Mouse (Mus musculus) kidney, postnatal 0 days (tissue): Measurements from ENCODE around the gene Pam16. TPM values are rescaled to one million over a fixed set of nuclear protein-coding genes. Genes with fewer than 3 reads are reported as not detected.

Experiments used
- ATAC-seq: fragments of 200-750 bp; cut with Nextera tagmentation; replicated peaks from 2 replicates; pipeline ENCODE4 v1.8.0; 2017; ENCODE audit warnings: low read depth, moderate number of reproducible peaks, moderate TSS enrichment, moderate library complexity; ENCODE audit not compliant: low FRiP score
- DNase-seq: peaks from one replicate; pipeline ENCODE4 v3.0.0-alpha.2; 2016; ENCODE audit warnings: low spot score
- H3K27ac ChIP-seq: fragments of 300-500 bp; sonication (generic); 2 replicates; pipeline ENCODE4 v1.5.1; 2014; ENCODE audit warnings: mild to moderate bottlenecking
- H3K27me3 ChIP-seq: fragments of 300-500 bp; sonication (generic); 2 replicates; pipeline ENCODE4 v1.6.1; 2014; ENCODE audit warnings: low read length, mixed read lengths; ENCODE audit not compliant: insufficient read depth
- H3K36me3 ChIP-seq: fragments of 300-500 bp; sonication (generic); 2 replicates; pipeline ENCODE4 v1.6.1; 2014; ENCODE audit warnings: low read length, mixed read lengths; ENCODE audit not compliant: insufficient read depth
- H3K4me1 ChIP-seq: fragments of 300-500 bp; sonication (generic); replicated peaks from 2 replicates; pipeline ENCODE4 v1.6.1; 2014; ENCODE audit warnings: antibody characterized with exemption, low read length, mixed read lengths; ENCODE audit not compliant: insufficient read depth
- H3K4me2 ChIP-seq: fragments of 300-500 bp; sonication (generic); 2 replicates; pipeline ENCODE4 v1.6.1; 2014; ENCODE audit warnings: mild to moderate bottlenecking, low read length, moderate library complexity, mixed read lengths
- H3K4me3 ChIP-seq: fragments of 300-500 bp; sonication (generic); replicated peaks from 2 replicates; pipeline ENCODE4 v1.5.1; 2014; ENCODE audit warnings: low read depth, low read length
- H3K9ac ChIP-seq: fragments of 300-500 bp; sonication (generic); 2 replicates; pipeline ENCODE4 v1.6.1; 2014; ENCODE audit warnings: low read depth, low read length
- H3K9me3 ChIP-seq: fragments of 300-500 bp; sonication (generic); replicated peaks from 2 replicates; pipeline ENCODE4 v1.6.1; 2016; ENCODE audit warnings: low read length, inconsistent platforms, mixed read lengths
- CTCF ChIP-seq: IDR thresholded peaks from 2 replicates; pipeline ENCODE4 v1.5.1; 2016; ENCODE audit warnings: antibody characterized with exemption, low read depth, mild to moderate bottlenecking, moderate library complexity
- WGBS: fragments of 180-500 bp; shearing (Covaris S2); extraction: QIAGEN DNeasy Blood & Tissue Kit; methylation state at CpG from one replicate; pipeline ENCODE4 v1.1.7; 2014; 5-methylcytosine and 5-hydroxymethylcytosine counted together
- polyA plus RNA-seq: library from polyadenylated mRNA; unstranded; fragments of >200 nt; fragmentation: Nextera tagmentation; extraction: Ambion mirVana; gene quantifications from 2 replicates; pipeline ENCODE4 v1.2.1, GENCODE M21; 2015

Gene Pam16
- polyA plus RNA-seq, 1 experiment from 2014 or later: 106 TPM

- Histone ChIP-seq H3K36me3 (no peaks in the 10 kb centered on the region), H3K4me3 (no peak overlapping the region), H3K9ac (0 out of 2 replicates have a peak overlapping the region, but pooled peaks have one; percentile 28), H3K4me1 (peaks cover 70% of the 10 kb centered on the region), H3K9me3 (no peaks in the 10 kb centered on the region), H3K27ac (peak overlapping the region; percentile 47), H3K4me2 (peak overlapping the region; percentile 68; the same call in 1 of the 2 replicates), H3K27me3 (no peaks in the 10 kb centered on the region)
- no peak for DNase-seq
- ATAC-seq: no peak
- 49% methylated on average over 5 of the region's 5 CpGs for WGBS
- TF ChIP-seq CTCF: no peak
Observed at GRCm38 (mm10) chr16:4598041-4598440, 26.7 kb downstream of the Pam16 start.

GRCm38 (mm10) chr16:4597296-4597695 lies 27.5 kb downstream of the Pam16 start:
- 55% methylated on average over 7 of the region's 7 CpGs for WGBS
- H3K9me3 ChIP-seq: no peaks in the 10 kb centered on the region
- no peaks in the 10 kb centered on the region for H3K36me3 ChIP-seq
- no peak for TF ChIP-seq CTCF
- 0 out of 2 replicates have a peak overlapping the region, but pooled peaks have one; percentile 97 for H3K9ac ChIP-seq
- H3K4me1 ChIP-seq: peaks cover 70% of the 10 kb centered on the region
- H3K4me3 ChIP-seq: 0 out of 2 replicates have a peak overlapping the region, but pooled peaks have one; percentile 3
- H3K4me2 ChIP-seq: peak overlapping the region; percentile 68
- ATAC-seq (no peak), DNase-seq (no peak)
- H3K27ac ChIP-seq: peak overlapping the region; percentile 31; the same call in 1 of the 2 replicates
- H3K27me3 ChIP-seq: no peaks in the 10 kb centered on the region

- WGBS: 46% methylated on average over 2 of the region's 2 CpGs
- DNase-seq (no peak), ATAC-seq (no peak)
- Histone ChIP-seq H3K4me3 (peak overlapping the region; percentile 88; the same call in 1 of the 2 replicates), H3K9me3 (no peaks in the 10 kb centered on the region), H3K27ac (peak overlapping the region; percentile 98; the same call in 1 of the 2 replicates), H3K9ac (0 out of 2 replicates have a peak overlapping the region, but pooled peaks have one; percentile 97), H3K4me1 (peaks cover 70% of the 10 kb centered on the region), H3K36me3 (no peaks in the 10 kb centered on the region), H3K27me3 (no peaks in the 10 kb centered on the region), H3K4me2 (peak overlapping the region; percentile 68)
- no peak for TF ChIP-seq CTCF
Observed at GRCm38 (mm10) chr16:4596836-4597235, 28.0 kb downstream of the Pam16 start.

DNA sequence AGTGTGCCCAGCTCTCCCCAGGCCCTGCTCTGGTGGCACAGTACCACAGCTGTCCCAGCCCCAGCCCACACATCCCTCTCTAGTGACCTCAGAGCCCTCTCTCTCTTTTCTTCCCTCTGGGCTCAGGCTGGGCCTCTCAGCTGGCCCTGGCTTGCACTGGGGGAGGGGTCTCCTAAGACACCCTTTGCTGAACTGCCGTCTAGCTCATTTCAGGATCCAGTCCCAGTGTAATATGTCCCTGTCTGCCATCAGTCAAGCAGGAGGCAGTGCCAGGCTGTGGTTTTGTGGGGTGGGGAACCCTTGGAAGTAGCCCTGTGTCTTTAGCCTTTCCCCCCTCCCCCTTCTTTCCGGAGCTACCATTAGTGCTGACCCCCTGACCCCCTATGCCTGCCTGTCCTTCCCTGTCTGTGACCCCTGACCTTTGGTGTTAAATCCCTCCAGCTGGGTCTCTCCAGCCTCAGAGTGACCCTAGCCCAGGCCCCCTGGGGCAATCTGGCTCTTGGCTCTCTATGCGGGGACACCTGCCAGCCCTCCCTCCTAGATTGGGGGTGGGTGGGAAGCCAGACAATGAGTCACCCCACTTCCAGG lies 28.6 kb downstream of the Pam16 start:
- Histone ChIP-seq H3K27me3 (no peaks in the 10 kb centered on the region), H3K36me3 (no peaks in the 10 kb centered on the region), H3K4me2 (peak overlapping the region; percentile 68), H3K9ac (peak overlapping the region; percentile 97), H3K4me1 (peaks cover 65% of the 10 kb centered on the region), H3K4me3 (peak overlapping the region; percentile 88), H3K9me3 (no peaks in the 10 kb centered on the region), H3K27ac (peak overlapping the region; percentile 98)
- 16% methylated on average over 3 of the region's 3 CpGs for WGBS
- TF ChIP-seq CTCF: no peak
- ATAC-seq: no peak
- DNase-seq: peak; percentile 63

DNA sequence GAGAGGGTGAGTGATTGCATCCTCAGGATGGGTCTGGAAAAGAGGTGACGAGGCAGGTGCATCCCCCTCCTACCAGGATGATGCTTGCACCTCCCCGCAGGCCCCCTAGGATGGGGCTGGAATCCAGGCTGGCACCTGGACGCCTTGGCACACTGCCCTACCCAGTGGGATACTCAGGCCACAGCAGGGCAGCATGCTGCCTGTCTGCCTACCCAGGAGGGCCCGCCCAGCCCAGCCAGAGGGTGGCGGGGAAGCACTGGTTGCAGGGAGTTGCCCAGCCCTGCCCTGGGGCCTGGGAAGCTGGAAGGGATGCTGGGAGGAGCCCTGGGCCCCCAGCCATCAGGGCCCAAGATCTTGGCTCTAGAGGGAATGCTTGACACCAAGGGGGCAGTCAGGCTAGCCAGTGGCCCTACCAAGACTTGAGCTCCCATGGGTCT lies 29.2 kb downstream of the Pam16 start:
- DNase-seq: no peak
- peak overlapping the region; percentile 98 for H3K27ac ChIP-seq
- H3K4me1 ChIP-seq: peaks cover 61% of the 10 kb centered on the region
- peak; percentile 38 for ATAC-seq
- H3K4me2 ChIP-seq: peak overlapping the region; percentile 68
- no peaks in the 10 kb centered on the region for H3K27me3 ChIP-seq
- TF ChIP-seq CTCF: peak; percentile 34; the same call in 1 of the 2 replicates
- H3K9ac ChIP-seq: peak overlapping the region; percentile 97
- peak overlapping the region; percentile 88 for H3K4me3 ChIP-seq
- no peaks in the 10 kb centered on the region for H3K36me3 ChIP-seq
- WGBS: 6% methylated on average over 5 of the region's 5 CpGs
- no peaks in the 10 kb centered on the region for H3K9me3 ChIP-seq

DNA sequence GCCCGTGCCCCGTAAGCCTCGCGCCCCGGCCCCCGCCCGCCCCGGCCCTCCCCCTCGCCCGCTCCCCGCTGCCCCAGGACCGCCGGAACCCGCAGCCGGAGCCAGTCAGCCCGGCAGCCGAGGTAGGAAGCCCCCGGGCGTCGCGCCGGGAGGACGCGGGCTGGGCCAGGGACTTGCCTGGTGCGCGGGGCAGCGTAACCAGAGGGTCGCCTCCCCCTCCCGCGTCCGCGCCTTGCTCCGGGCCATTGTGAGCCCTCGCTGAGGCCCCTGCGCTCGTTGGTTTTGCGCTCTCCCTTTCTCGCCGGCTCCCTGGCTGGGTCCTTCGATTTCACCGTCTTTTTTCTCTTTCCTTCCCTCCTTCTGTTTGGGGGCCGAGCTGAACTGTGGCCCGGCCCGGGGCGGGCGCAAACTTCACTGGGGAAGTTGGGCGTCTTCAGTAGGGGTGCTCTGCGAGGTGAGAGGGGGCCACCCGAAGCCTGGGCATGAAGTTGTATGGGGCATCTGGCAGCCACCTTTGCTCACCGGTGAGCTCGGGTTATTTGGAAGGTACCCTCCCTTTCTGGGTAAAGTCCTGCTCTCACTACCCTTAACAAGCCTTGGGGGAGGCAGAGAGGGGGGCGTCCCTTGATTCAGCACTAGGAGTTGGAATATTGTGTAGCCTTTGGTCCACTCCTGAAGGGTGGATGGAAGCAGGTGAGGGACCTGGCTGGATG lies 29.8 kb downstream of the Pam16 start:
- peaks cover 55% of the 10 kb centered on the region for H3K4me1 ChIP-seq
- peak overlapping the region; percentile 68 for H3K4me2 ChIP-seq
- ATAC-seq (peak; percentile 5), DNase-seq (peak; percentile 61)
- no peaks in the 10 kb centered on the region for H3K9me3 ChIP-seq
- TF ChIP-seq CTCF: no peak
- WGBS: under 1% methylated on average over 45 of the region's 52 CpGs
- H3K27me3 ChIP-seq: no peaks in the 10 kb centered on the region
- H3K9ac ChIP-seq: peak overlapping the region; percentile 97
- peak overlapping the region; percentile 98 for H3K27ac ChIP-seq
- H3K4me3 ChIP-seq: peak overlapping the region; percentile 88
- no peaks in the 10 kb centered on the region for H3K36me3 ChIP-seq
